Mouse (Mus musculus) small intestine, adult 2 months (tissue): ENCODE results near the gene Rab31.
"Not testable (repeated sequence)": the region's sequence is repeated elsewhere in the genome, so short reads cannot be mapped to it uniquely, and the experiment has no call there.

ENCODE experiments used
- CTCF ChIP-seq: fragments of 200-500 bp; IDR thresholded peaks from 2 replicates; pipeline ENCODE4 v1.5.1; 2012; ENCODE audit warnings: low read depth, mild to moderate bottlenecking, control low read depth, inconsistent platforms, low read length, moderate library complexity, mixed read lengths; ENCODE audit not compliant: insufficient replicate concordance, insufficient read length; ENCODE audit errors: extremely low read depth
- POLR2A ChIP-seq: fragments of 200-500 bp; IDR thresholded peaks from 2 replicates; pipeline ENCODE4 v1.6.1; 2012; ENCODE audit warnings: low read depth, mild to moderate bottlenecking, control low read depth, inconsistent platforms, low read length, moderate library complexity

- not testable (repeated sequence) for TF ChIP-seq CTCF, POLR2A
Measured at GRCm38 (mm10) chr17:65628823-65629532, 143.6 kb downstream of the Rab31 start.
